Mouse (Mus musculus) liver, postnatal 0 days (tissue): Measurements from ENCODE around the gene Tmem135. TPM values are rescaled to one million over a fixed set of nuclear protein-coding genes. Genes with fewer than 3 reads are reported as not detected.
A peak's percentile ranks its signal among the peaks of the same experiment; 100 is the strongest.

ENCODE experiments used
- ATAC-seq: fragments of 200-750 bp; cut with Nextera tagmentation; 2 replicates; pipeline ENCODE4 v1.8.0; 2017; ENCODE audit warnings: mild to moderate bottlenecking, moderate library complexity
- DNase-seq: peaks from one replicate; pipeline ENCODE4 v3.0.0-alpha.2; 2016
- H3K27ac ChIP-seq: fragments of 300-500 bp; sonication (generic); 2 replicates; pipeline ENCODE4 v1.5.1; 2014; ENCODE audit warnings: antibody characterized with exemption, moderate library complexity, mild to moderate bottlenecking, low read depth
- H3K27me3 ChIP-seq: fragments of 300-500 bp; sonication (generic); 2 replicates; pipeline ENCODE4 v1.6.1; 2014; ENCODE audit warnings: low read length, control low read depth, mixed read lengths; ENCODE audit not compliant: insufficient read depth
- H3K36me3 ChIP-seq: fragments of 300-500 bp; sonication (generic); replicated peaks from 2 replicates; pipeline ENCODE4 v1.6.1; 2014; ENCODE audit warnings: mild to moderate bottlenecking, control low read depth, low read length, moderate library complexity, mixed read lengths; ENCODE audit not compliant: insufficient read depth
- H3K4me1 ChIP-seq: fragments of 300-500 bp; sonication (generic); 2 replicates; pipeline ENCODE4 v1.6.1; 2014; ENCODE audit warnings: antibody characterized with exemption, mild to moderate bottlenecking, control low read depth; ENCODE audit not compliant: insufficient read depth
- H3K4me2 ChIP-seq: fragments of 300-500 bp; sonication (generic); 2 replicates; pipeline ENCODE4 v1.6.1; 2014; ENCODE audit warnings: low read depth, mild to moderate bottlenecking, low read length, moderate library complexity, mixed read lengths
- H3K4me3 ChIP-seq: fragments of 300-500 bp; sonication (generic); 2 replicates; pipeline ENCODE4 v1.5.1; 2014; ENCODE audit warnings: low read depth, low read length
- H3K9ac ChIP-seq: fragments of 300-500 bp; sonication (generic); replicated peaks from 2 replicates; pipeline ENCODE4 v1.6.1; 2014; ENCODE audit warnings: mild to moderate bottlenecking, moderate library complexity
- H3K9me3 ChIP-seq: fragments of 300-500 bp; sonication (generic); 2 replicates; pipeline ENCODE4 v1.6.1; 2016; ENCODE audit warnings: mild to moderate bottlenecking, control low read depth, low read length, mixed read lengths
- CTCF ChIP-seq: sonication (generic); IDR thresholded peaks from 2 replicates; pipeline ENCODE4 v1.5.1; 2016; ENCODE audit warnings: antibody characterized with exemption, low read depth
- EP300 ChIP-seq: IDR thresholded peaks from 2 replicates; pipeline ENCODE4 v1.6.1; 2016; ENCODE audit warnings: antibody characterized with exemption, low read depth, mild to moderate bottlenecking
- WGBS: fragments of 180-500 bp; shearing (Covaris S2); extraction: QIAGEN DNeasy Blood & Tissue Kit; methylation state at CpG from one replicate; pipeline ENCODE4 v1.1.7; 2014; ENCODE audit not compliant: insufficient replicate concordance; 5-methylcytosine and 5-hydroxymethylcytosine counted together
- polyA plus RNA-seq: library from polyadenylated mRNA; unstranded; fragments of >200 nt; fragmentation: Nextera tagmentation; extraction: Ambion mirVana; gene quantifications from 2 replicates; pipeline ENCODE4 v1.2.1, GENCODE M21; 2015

The Tmem135 gene
- polyA plus RNA-seq, 1 experiment from 2014 or later, result 31.7 TPM

DNA sequence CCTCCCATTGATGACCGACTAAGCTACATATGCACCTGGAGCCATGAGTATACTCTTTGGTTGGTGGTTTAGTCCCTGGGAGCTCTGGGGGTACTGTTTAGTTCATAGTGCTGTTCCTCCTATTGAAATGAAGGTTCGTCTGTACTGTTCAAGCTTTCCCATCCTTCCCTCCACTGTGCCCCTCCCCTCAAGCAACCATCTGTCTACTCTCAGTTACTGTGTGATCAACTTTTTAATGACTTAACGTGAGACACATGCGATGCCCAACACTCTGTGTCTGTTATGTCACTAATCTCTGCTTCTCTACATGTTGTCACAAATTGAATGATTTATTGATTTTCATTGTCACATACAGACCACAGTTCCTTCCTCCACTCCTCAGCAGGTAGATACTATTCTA is 164.4 kb downstream of the Tmem135 start:
- H3K27ac ChIP-seq, result no peak overlapping the region
- H3K4me3 ChIP-seq, result no peak overlapping the region
- no peak overlapping the region for H3K4me2 ChIP-seq
- DNase-seq (no peak), ATAC-seq (no peak)
- no peaks in the 10 kb centered on the region for H3K27me3 ChIP-seq
- H3K9me3 ChIP-seq, result no peaks in the 10 kb centered on the region
- H3K36me3 ChIP-seq, result peaks cover 3% of the 10 kb centered on the region; the same call in 1 of the 2 replicates
- H3K4me1 ChIP-seq, result peaks cover 2% of the 10 kb centered on the region; the same call in 1 of the 2 replicates
- WGBS, result 84% methylated on average over 4 of the region's 4 CpGs
- no peak for TF ChIP-seq EP300
- no peak for TF ChIP-seq CTCF
- H3K9ac ChIP-seq, result no peak overlapping the region

DNA sequence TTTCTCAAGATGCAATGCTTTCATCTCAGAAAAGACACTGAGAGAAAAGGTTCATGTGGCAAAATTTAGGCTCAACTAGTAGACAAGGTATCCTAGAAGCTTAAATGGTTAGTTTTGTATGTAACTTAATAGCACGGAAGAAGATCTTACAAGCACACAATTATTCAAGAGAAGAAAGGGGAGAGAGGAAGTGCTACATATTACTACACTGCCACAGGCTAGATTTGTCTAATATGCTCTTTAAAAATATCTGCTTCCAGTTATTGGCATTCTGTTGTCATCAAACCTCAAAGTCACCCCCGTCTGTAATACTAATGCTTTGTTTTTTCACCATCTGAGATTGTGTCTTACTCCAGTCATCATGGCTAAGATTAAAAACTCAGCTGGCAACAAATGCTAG is 167.4 kb downstream of the Tmem135 start:
- no peak overlapping the region for H3K27ac ChIP-seq
- H3K4me3 ChIP-seq, result no peak overlapping the region
- TF ChIP-seq CTCF (no peak), EP300 (no peak)
- H3K27me3 ChIP-seq, result no peaks in the 10 kb centered on the region
- no peaks in the 10 kb centered on the region for H3K9me3 ChIP-seq
- no peak overlapping the region for H3K9ac ChIP-seq
- 49% methylated on average over 2 of the region's 2 CpGs for WGBS
- H3K4me1 ChIP-seq, result peaks cover 2% of the 10 kb centered on the region; the same call in 1 of the 2 replicates
- H3K4me2 ChIP-seq, result no peak overlapping the region
- ATAC-seq (no peak), DNase-seq (no peak)
- H3K36me3 ChIP-seq, result peaks cover 3% of the 10 kb centered on the region; the same call in 1 of the 2 replicates

DNA sequence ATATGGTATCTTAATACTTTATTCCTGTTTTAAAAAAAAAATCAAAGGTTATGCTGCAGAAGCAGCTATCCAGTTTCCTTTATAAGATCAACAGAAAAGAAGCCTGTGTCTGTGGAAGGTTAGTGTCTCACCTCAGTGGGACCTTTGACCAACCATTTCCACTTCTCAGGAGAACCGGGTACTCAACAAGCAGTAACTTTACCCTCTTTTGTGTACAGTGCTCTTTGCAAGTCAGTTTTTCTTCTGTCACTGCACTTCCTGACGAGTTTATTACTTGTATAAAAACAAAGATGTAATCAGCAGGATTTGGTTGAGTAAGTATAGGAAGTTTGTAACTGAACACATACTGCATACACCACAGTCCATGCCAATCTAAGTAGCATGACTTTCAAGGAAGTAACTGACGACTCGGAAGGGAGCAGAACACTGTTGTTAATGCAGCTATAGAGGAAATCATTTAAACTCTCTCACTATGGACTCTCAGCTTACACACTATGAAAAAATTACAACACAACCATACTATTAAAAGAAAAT is 168.0 kb downstream of the Tmem135 start:
- H3K27ac ChIP-seq, result no peak overlapping the region

DNA sequence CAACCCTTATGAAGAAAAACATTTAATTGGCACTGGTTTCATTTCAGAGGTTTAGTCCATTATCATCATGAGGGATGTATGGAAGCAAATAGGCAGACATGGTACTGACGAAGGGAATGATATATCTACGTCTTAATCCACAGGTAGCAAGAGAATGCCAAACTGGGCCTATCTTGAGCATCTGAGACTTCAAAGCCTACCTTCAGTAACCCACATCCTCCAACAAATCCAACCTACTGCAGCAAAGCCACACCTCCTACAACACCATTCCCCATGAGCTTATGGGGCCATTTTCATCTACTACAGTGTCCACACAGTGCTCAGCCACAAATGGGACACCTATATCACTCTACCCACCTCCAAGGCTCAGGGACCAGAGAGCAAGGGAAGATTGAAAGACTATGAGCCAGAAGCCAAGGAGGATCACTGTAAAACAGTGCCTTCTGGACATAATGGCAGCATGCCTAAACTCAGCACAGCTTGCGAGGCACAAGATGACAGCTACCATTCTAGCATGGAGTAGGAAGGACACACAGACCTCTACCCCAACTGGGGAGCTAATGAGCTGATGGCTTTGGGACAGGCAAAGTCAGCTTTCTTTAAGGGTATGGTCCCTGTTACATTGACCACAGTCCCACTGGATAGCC is 171.4 kb downstream of the Tmem135 start:
- Histone ChIP-seq H3K4me3 (no peak overlapping the region), H3K27me3 (no peaks in the 10 kb centered on the region), H3K4me1 (peaks cover 2% of the 10 kb centered on the region; the same call in 1 of the 2 replicates), H3K4me2 (no peak overlapping the region), H3K36me3 (no peaks in the 10 kb centered on the region), H3K9me3 (no peaks in the 10 kb centered on the region), H3K9ac (no peak overlapping the region), H3K27ac (no peak overlapping the region)
- DNase-seq (no peak), ATAC-seq (no peak)
- WGBS, result 82% methylated on average over 3 of the region's 3 CpGs
- TF ChIP-seq EP300 (no peak), CTCF (no peak)

More for the DNA sequence above, 168.0 kb downstream of the Tmem135 start:
- DNase-seq (no peak), ATAC-seq (0 out of 2 replicates have a peak, but pooled peaks have one; percentile 13)
- H3K4me1 ChIP-seq, result peaks cover 2% of the 10 kb centered on the region; the same call in 1 of the 2 replicates
- WGBS, result 24% methylated on average over 4 of the region's 4 CpGs
- H3K27me3 ChIP-seq, result no peaks in the 10 kb centered on the region
- peaks cover 1% of the 10 kb centered on the region; the same call in 1 of the 2 replicates for H3K36me3 ChIP-seq
- H3K9ac ChIP-seq, result no peak overlapping the region
- H3K9me3 ChIP-seq, result no peaks in the 10 kb centered on the region
- no peak for TF ChIP-seq EP300
- TF ChIP-seq CTCF, result no peak
- H3K4me2 ChIP-seq, result no peak overlapping the region
- H3K4me3 ChIP-seq, result no peak overlapping the region

- WGBS, result 89% methylated on average over 3 of the region's 3 CpGs
- Histone ChIP-seq H3K4me2 (no peak overlapping the region), H3K4me1 (no peaks in the 10 kb centered on the region)
Observed at GRCm38 (mm10) chr7:89231200-89231790, 172.7 kb downstream of the Tmem135 start.

DNA sequence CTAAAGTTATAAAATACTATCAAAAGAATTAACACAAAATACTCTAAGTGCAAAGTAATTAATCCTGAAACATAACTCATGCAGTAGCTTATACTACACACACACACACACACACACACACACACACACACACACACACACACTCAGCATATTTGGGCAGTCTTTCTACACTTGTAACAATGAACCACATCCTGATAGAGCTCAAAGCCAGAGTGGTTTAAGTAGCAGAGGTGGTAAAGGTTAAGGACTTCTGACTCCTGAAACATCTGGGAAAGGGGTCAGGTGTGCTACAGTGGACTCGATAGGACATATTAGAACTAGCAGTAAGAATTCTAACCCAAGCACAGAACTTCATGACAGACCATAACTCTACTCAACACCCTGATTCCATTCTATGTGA is 181.4 kb downstream of the Tmem135 start:
- peaks cover 4% of the 10 kb centered on the region; the same call in 1 of the 2 replicates for H3K4me1 ChIP-seq
- no peaks in the 10 kb centered on the region for H3K9me3 ChIP-seq
- DNase-seq (no peak), ATAC-seq (no peak)
- no peaks in the 10 kb centered on the region for H3K36me3 ChIP-seq
- 63% methylated on average over 1 of the region's 1 CpGs for WGBS
- H3K9ac ChIP-seq, result no peak overlapping the region
- no peak overlapping the region for H3K4me3 ChIP-seq
- no peak for TF ChIP-seq EP300
- no peak for TF ChIP-seq CTCF
- H3K27ac ChIP-seq, result no peak overlapping the region
- no peak overlapping the region for H3K4me2 ChIP-seq
- no peaks in the 10 kb centered on the region for H3K27me3 ChIP-seq

More at GRCm38 (mm10) chr7:89231200-89231790, 172.7 kb downstream of the Tmem135 start:
- TF ChIP-seq CTCF (no peak), EP300 (no peak)
- Histone ChIP-seq H3K27ac (no peak overlapping the region), H3K27me3 (no peaks in the 10 kb centered on the region), H3K4me3 (no peak overlapping the region), H3K9ac (no peak overlapping the region), H3K36me3 (no peaks in the 10 kb centered on the region), H3K9me3 (no peaks in the 10 kb centered on the region)
- DNase-seq, result no peak
- no peak for ATAC-seq
